In genomic region chr3:101318516-101319170, GRCm38 (mm10) we compare ENCODE assay signal across 22 mouse cellular contexts. TPM values are rescaled to one million over a fixed set of nuclear protein-coding genes. Genes with fewer than 3 reads are reported as not detected.
DNase-seq lines count a peak whose midpoint lies in the region; ATAC-seq and TF ChIP-seq lines count a peak whose summit lies in the region.
"Had no signal": no experiment of that assay in that cellular context is flagged by ENCODE, and none has a peak within 500 bp of the region (broad histone marks: within the 10 kb centered on the region; RNA-seq: fewer than 3 reads in every experiment).

No protein-coding gene starts in this region.

- H3K9ac ChIP-seq in forebrain, embryonic 11.5 days (ENCODE audit: low read length): no peak overlapping the region
- H3K9ac ChIP-seq in forebrain, embryonic 16.5 days (replicated peaks; ENCODE audit: low read depth, low read length): no peak overlapping the region
- H3K9ac ChIP-seq in hindbrain, postnatal 0 days (replicated peaks; ENCODE audit: low read length): no peak overlapping the region
- H3K9ac ChIP-seq: heart, embryonic 13.5 days; hindbrain, embryonic 14.5 days; intestine, embryonic 15.5 days; midbrain, embryonic 12.5 days; neural tube, embryonic 12.5 days had no signal

- peak; percentile 41 for DNase-seq in forebrain, embryonic 11.5 days (ENCODE audit: low spot score)
- peak; percentile 33 for DNase-seq in urinary bladder, postnatal 14 days (ENCODE audit: low spot score)
- no peak for DNase-seq in urinary bladder, postnatal 25 days (ENCODE audit: low spot score)
- DNase-seq in cerebellum, adult 9-11 months: peak; percentile 69
- peak; percentile 92 for DNase-seq in gonadal fat pad, adult 2 months (ENCODE audit: low read depth)
- no peak for DNase-seq in hindbrain, postnatal 0 days (ENCODE audit: low spot score)
- DNase-seq: right cerebral cortex, adult 18-20 months had no signal

- no peak overlapping the region for H3K4me3 ChIP-seq in forebrain, embryonic 11.5 days (ENCODE audit: low read depth, low read length)
- H3K4me3 ChIP-seq in forebrain, embryonic 16.5 days (replicated peaks; ENCODE audit: low read length): no peak overlapping the region
- H3K4me3 ChIP-seq in hindbrain, postnatal 0 days (ENCODE audit: low read length): no peak overlapping the region
- H3K4me3 ChIP-seq: heart, embryonic 13.5 days; intestine, embryonic 15.5 days; midbrain, embryonic 12.5 days; neural tube, embryonic 12.5 days had no signal

- ATAC-seq in forebrain, embryonic 11.5 days (replicated peaks; ENCODE audit: low FRiP score): no peak
- no peak for ATAC-seq in forebrain, embryonic 16.5 days
- ATAC-seq in erythroblast, adult 5-6 weeks (replicated peaks; ENCODE audit: low FRiP score, poor library complexity, severe bottlenecking): no peak
- no peak for ATAC-seq in hindbrain, postnatal 0 days
- ATAC-seq: intestine, embryonic 15.5 days; lung, postnatal 0 days had no signal

- no peak overlapping the region for H3K27ac ChIP-seq in forebrain, embryonic 11.5 days (ENCODE audit: low read depth, low read length)
- no peak overlapping the region for H3K27ac ChIP-seq in forebrain, embryonic 16.5 days (ENCODE audit: low read length)
- H3K27ac ChIP-seq in hindbrain, postnatal 0 days: no peak overlapping the region
- H3K27ac ChIP-seq: heart, embryonic 13.5 days; hindbrain, embryonic 14.5 days; intestine, embryonic 15.5 days; kidney, postnatal 0 days; midbrain, embryonic 12.5 days; neural tube, embryonic 12.5 days had no signal

- WGBS in forebrain, embryonic 11.5 days: 87% methylated on average over 6 of the region's 6 CpGs
- WGBS in forebrain, embryonic 16.5 days: 91% methylated on average over 6 of the region's 6 CpGs
- 89% methylated on average over 6 of the region's 6 CpGs for WGBS in hindbrain, postnatal 0 days

- no peaks in the 10 kb centered on the region for H3K27me3 ChIP-seq in forebrain, embryonic 11.5 days (ENCODE audit: control insufficient read depth, insufficient read depth, low read length)
- no peaks in the 10 kb centered on the region for H3K27me3 ChIP-seq in forebrain, embryonic 16.5 days (replicated peaks; ENCODE audit: control insufficient read depth, insufficient read depth, low read length)
- no peaks in the 10 kb centered on the region for H3K27me3 ChIP-seq in hindbrain, postnatal 0 days (ENCODE audit: insufficient read depth, low read length)
- H3K27me3 ChIP-seq: CH12.LX; heart, embryonic 13.5 days; intestine, embryonic 15.5 days; midbrain, embryonic 12.5 days; neural tube, embryonic 12.5 days had no signal

- no peak overlapping the region for H3K4me2 ChIP-seq in forebrain, embryonic 11.5 days (ENCODE audit: low read depth, low read length, severe bottlenecking)
- H3K4me2 ChIP-seq in forebrain, embryonic 16.5 days (ENCODE audit: low read length): no peak overlapping the region
- H3K4me2 ChIP-seq in hindbrain, postnatal 0 days (ENCODE audit: low read depth, low read length): no peak overlapping the region
- H3K4me2 ChIP-seq: heart, embryonic 13.5 days; hindbrain, embryonic 14.5 days; intestine, embryonic 15.5 days; midbrain, embryonic 12.5 days; neural tube, embryonic 12.5 days had no signal

- TF ChIP-seq CTCF in hindbrain, postnatal 0 days (IDR thresholded peaks at IDR 0.05; ENCODE audit: low read depth): no peak

- H3K4me1 ChIP-seq in forebrain, embryonic 11.5 days (replicated peaks; ENCODE audit: control insufficient read depth, insufficient read depth, low read length): no peaks in the 10 kb centered on the region
- H3K4me1 ChIP-seq in forebrain, embryonic 16.5 days (replicated peaks; ENCODE audit: control insufficient read depth, insufficient read depth, low read length): no peaks in the 10 kb centered on the region
- no peaks in the 10 kb centered on the region for H3K4me1 ChIP-seq in hindbrain, postnatal 0 days (ENCODE audit: insufficient read depth, low read length)
- H3K4me1 ChIP-seq: intestine, embryonic 15.5 days; midbrain, embryonic 12.5 days; neural tube, embryonic 12.5 days had no signal

- no peaks in the 10 kb centered on the region for H3K36me3 ChIP-seq in forebrain, embryonic 11.5 days (ENCODE audit: control insufficient read depth, insufficient read depth, low read length)
- H3K36me3 ChIP-seq in forebrain, embryonic 16.5 days (ENCODE audit: control insufficient read depth, insufficient read depth): no peaks in the 10 kb centered on the region
- H3K36me3 ChIP-seq in hindbrain, postnatal 0 days (ENCODE audit: insufficient read depth, low read length): no peaks in the 10 kb centered on the region
- H3K36me3 ChIP-seq: heart, embryonic 13.5 days; intestine, embryonic 15.5 days; midbrain, embryonic 12.5 days; neural tube, embryonic 12.5 days had no signal

- no peaks in the 10 kb centered on the region for H3K9me3 ChIP-seq in forebrain, embryonic 11.5 days (ENCODE audit: control insufficient read depth, low read length)
- no peaks in the 10 kb centered on the region for H3K9me3 ChIP-seq in forebrain, embryonic 16.5 days (ENCODE audit: control insufficient read depth, low read length)
- H3K9me3 ChIP-seq in hindbrain, postnatal 0 days (ENCODE audit: low read length): no peaks in the 10 kb centered on the region
- H3K9me3 ChIP-seq: heart, embryonic 13.5 days; intestine, embryonic 15.5 days; midbrain, embryonic 12.5 days; neural tube, embryonic 12.5 days had no signal

RNA-seq across cellular contexts. Expression of gene Cd2, which starts 30.9 kb away (rescaled TPM):
- not detected in 2 replicates for polyA plus RNA-seq in forebrain, embryonic 11.5 days (2014; fragmentation: Nextera tagmentation; extraction: Ambion mirVana)
- 0.37 and 0.57 TPM in 2 replicates for polyA plus RNA-seq in forebrain, embryonic 16.5 days (2015; fragmentation: Nextera tagmentation; extraction: Ambion mirVana)
- polyA plus RNA-seq in gonadal fat pad, adult 2 months (2012; rRNA removed): 0.80 and 1.4 TPM in 2 replicates
- total RNA-seq in erythroblast, adult 5-6 weeks (2015; ENCODE audit: low replicate concordance): not detected in 2 replicates
- total RNA-seq in erythroblast, adult 5-6 weeks (2017; ENCODE audit: low replicate concordance): 1.3 TPM in 1 of 2 replicates, not detected in the other
- total RNA-seq in hindbrain, postnatal 0 days (2014; rRNA removed): not detected in 2 replicates
- not detected in 2 replicates for polyA plus RNA-seq in hindbrain, postnatal 0 days (2015; fragmentation: Nextera tagmentation; extraction: Ambion mirVana)
- total RNA-seq: gastrocnemius, adult 18-20 months; layer of hippocampus, postnatal 25 days; left cerebral cortex, postnatal 10 days; megakaryocyte progenitor cell, adult 5-6 weeks had no signal
- polyA plus RNA-seq: embryonic facial prominence, embryonic 11.5 days; heart, embryonic 13.5 days; hindbrain, embryonic 14.5 days; kidney, postnatal 0 days; midbrain, embryonic 12.5 days; neural tube, embryonic 12.5 days had no signal

RNA-seq across cellular contexts. Expression of gene Igsf3, which starts 58.2 kb away (rescaled TPM):
- polyA plus RNA-seq in forebrain, embryonic 11.5 days (2014; fragmentation: Nextera tagmentation; extraction: Ambion mirVana): 19.1 and 19.3 TPM in 2 replicates
- polyA plus RNA-seq in forebrain, embryonic 16.5 days (2015; fragmentation: Nextera tagmentation; extraction: Ambion mirVana): 98.6 and 100 TPM in 2 replicates
- 5.4 and 8.4 TPM in 2 replicates for polyA plus RNA-seq in gonadal fat pad, adult 2 months (2012; rRNA removed)
- 0.84 and 0.96 TPM in 2 replicates for total RNA-seq in erythroblast, adult 5-6 weeks (2015; ENCODE audit: low replicate concordance)
- total RNA-seq in erythroblast, adult 5-6 weeks (2017; ENCODE audit: low replicate concordance): 1.4 and 2.8 TPM in 2 replicates
- total RNA-seq in hindbrain, postnatal 0 days (2014; rRNA removed): 76.3 and 84.0 TPM in 2 replicates
- 62.1 and 65.7 TPM in 2 replicates for polyA plus RNA-seq in hindbrain, postnatal 0 days (2015; fragmentation: Nextera tagmentation; extraction: Ambion mirVana)

Comparison
In these comparisons a context has a peak if more than half of its experiments do, and no peak if none do; other contexts are left out.
1. DNase-seq: peak in forebrain, embryonic 11.5 days (single experiment), urinary bladder, postnatal 14 days (single experiment), cerebellum, adult 9-11 months (single experiment) and gonadal fat pad, adult 2 months (single experiment); none in urinary bladder, postnatal 25 days (single experiment) and hindbrain, postnatal 0 days (single experiment).